10 mouse cellular contexts compared by ENCODE assay signal in the genomic region with DNA sequence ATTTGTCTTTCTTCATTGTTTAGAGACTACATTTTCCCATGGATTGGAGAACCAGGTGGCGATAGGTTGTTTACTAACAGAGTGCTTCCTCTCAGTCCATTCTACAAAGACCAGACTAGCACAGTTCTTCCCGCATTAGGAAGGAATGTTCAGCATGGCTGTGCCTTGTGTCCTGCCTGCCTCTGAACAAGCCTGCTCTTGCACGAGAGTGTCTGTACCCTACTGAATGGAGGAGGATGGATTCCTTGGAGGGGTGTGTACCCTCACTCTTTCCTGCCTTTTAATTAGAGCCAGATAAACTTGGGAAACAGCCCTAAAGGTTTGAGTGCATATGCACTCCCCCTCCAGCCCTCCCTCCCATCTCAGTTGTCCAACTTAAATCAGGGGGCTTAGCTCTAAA.
DNase-seq lines count a peak whose midpoint lies in the region; ATAC-seq and TF ChIP-seq lines count a peak whose summit lies in the region.
"Had no signal": no experiment of that assay in that cellular context is flagged by ENCODE, and none has a peak within 500 bp of the region (broad histone marks: within the 10 kb centered on the region; RNA-seq: fewer than 3 reads in every experiment).

No protein-coding gene starts in this region.

- TF ChIP-seq CTCF in kidney, postnatal 0 days (IDR thresholded peaks at IDR 0.05; ENCODE audit: low read depth): no peak

- no peak overlapping the region for H3K4me2 ChIP-seq in forebrain, embryonic 16.5 days (ENCODE audit: low read length)
- no peak overlapping the region for H3K4me2 ChIP-seq in forebrain, embryonic 12.5 days
- H3K4me2 ChIP-seq in kidney, postnatal 0 days (ENCODE audit: low read length): peak overlapping the region; percentile 59
- H3K4me2 ChIP-seq in embryonic facial prominence, embryonic 11.5 days (ENCODE audit: low read depth, low read length): peak overlapping the region; percentile 5; the same call in 1 of the 2 replicates

- H3K27ac ChIP-seq in forebrain, embryonic 16.5 days (ENCODE audit: low read length): no peak overlapping the region
- no peak overlapping the region for H3K27ac ChIP-seq in forebrain, embryonic 12.5 days
- H3K27ac ChIP-seq in kidney, postnatal 0 days: peak overlapping the region; percentile 43; the same call in 1 of the 2 replicates
- no peak overlapping the region for H3K27ac ChIP-seq in embryonic facial prominence, embryonic 11.5 days (replicated peaks; ENCODE audit: low read depth, low read length)

- peaks cover 9% of the 10 kb centered on the region for H3K4me1 ChIP-seq in forebrain, embryonic 16.5 days (replicated peaks; ENCODE audit: control insufficient read depth, insufficient read depth, low read length)
- peaks cover 30% of the 10 kb centered on the region for H3K4me1 ChIP-seq in forebrain, embryonic 12.5 days
- H3K4me1 ChIP-seq in kidney, postnatal 0 days (replicated peaks; ENCODE audit: insufficient read depth, low read length): peaks cover 42% of the 10 kb centered on the region
- peaks cover 5% of the 10 kb centered on the region; the same call in 1 of the 2 replicates for H3K4me1 ChIP-seq in embryonic facial prominence, embryonic 11.5 days (ENCODE audit: control insufficient read depth, insufficient read depth, low read length)

- H3K9ac ChIP-seq in forebrain, embryonic 16.5 days (replicated peaks; ENCODE audit: low read depth, low read length): no peak overlapping the region
- no peak overlapping the region for H3K9ac ChIP-seq in forebrain, embryonic 12.5 days
- H3K9ac ChIP-seq in kidney, postnatal 0 days (ENCODE audit: low read depth, low read length): no peak overlapping the region
- no peak overlapping the region for H3K9ac ChIP-seq in embryonic facial prominence, embryonic 11.5 days (replicated peaks; ENCODE audit: low read length)

- no peak for DNase-seq in kidney, postnatal 0 days (ENCODE audit: low spot score)
- DNase-seq in kidney, postnatal 10 days: no peak
- DNase-seq in embryonic facial prominence, embryonic 11.5 days (ENCODE audit: low spot score): peak; percentile 56
- DNase-seq in lung, postnatal 25 days (ENCODE audit: low spot score): peak; percentile 51
- no peak for DNase-seq in frontal cortex, postnatal 36 days (ENCODE audit: low spot score in 2 of 2)
- no peak for DNase-seq in right cerebral cortex, postnatal 10 days (ENCODE audit: low spot score in 2 of 2)
- DNase-seq: gastrocnemius, postnatal 10 days; kidney, adult 18-20 months had no signal

- no peaks in the 10 kb centered on the region for H3K27me3 ChIP-seq in forebrain, embryonic 16.5 days (replicated peaks; ENCODE audit: control insufficient read depth, insufficient read depth, low read length)
- H3K27me3 ChIP-seq in forebrain, embryonic 12.5 days: peaks cover 13% of the 10 kb centered on the region; the same call in 1 of the 2 replicates
- no peaks in the 10 kb centered on the region for H3K27me3 ChIP-seq in kidney, postnatal 0 days (ENCODE audit: insufficient read depth, low read length)
- no peaks in the 10 kb centered on the region for H3K27me3 ChIP-seq in embryonic facial prominence, embryonic 11.5 days (ENCODE audit: control insufficient read depth, insufficient read depth, low read length)

- H3K36me3 ChIP-seq in forebrain, embryonic 16.5 days (ENCODE audit: control insufficient read depth, insufficient read depth): no peaks in the 10 kb centered on the region; the same call in 1 of the 2 replicates
- H3K36me3 ChIP-seq in forebrain, embryonic 12.5 days (replicated peaks): peaks cover 8% of the 10 kb centered on the region; the same call in 1 of the 2 replicates
- peaks cover 8% of the 10 kb centered on the region for H3K36me3 ChIP-seq in kidney, postnatal 0 days (ENCODE audit: insufficient read depth, low read length)
- H3K36me3 ChIP-seq in embryonic facial prominence, embryonic 11.5 days (replicated peaks; ENCODE audit: control insufficient read depth, insufficient read depth, low read depth, low read length): peaks cover 3% of the 10 kb centered on the region; the same call in 1 of the 2 replicates

- ATAC-seq in forebrain, embryonic 16.5 days: 0 out of 2 replicates have a peak, but pooled peaks have one; percentile 49
- ATAC-seq in forebrain, embryonic 12.5 days (ENCODE audit: low FRiP score): no peak
- ATAC-seq in kidney, postnatal 0 days (replicated peaks; ENCODE audit: low FRiP score, low read depth): no peak
- peak; percentile 72 for ATAC-seq in embryonic facial prominence, embryonic 11.5 days (replicated peaks; ENCODE audit: insufficient number of reproducible peaks, low FRiP score, low TSS enrichment, low read depth)

- WGBS in forebrain, embryonic 16.5 days: 42% methylated on average over 3 of the region's 3 CpGs
- 45% methylated on average over 3 of the region's 3 CpGs for WGBS in forebrain, embryonic 12.5 days
- WGBS in kidney, postnatal 0 days: 30% methylated on average over 3 of the region's 3 CpGs
- WGBS in embryonic facial prominence, embryonic 11.5 days: 26% methylated on average over 3 of the region's 3 CpGs

- H3K9me3 ChIP-seq in forebrain, embryonic 16.5 days (ENCODE audit: control insufficient read depth, low read length): no peaks in the 10 kb centered on the region
- H3K9me3 ChIP-seq in forebrain, embryonic 12.5 days: no peaks in the 10 kb centered on the region
- no peaks in the 10 kb centered on the region for H3K9me3 ChIP-seq in kidney, postnatal 0 days (replicated peaks; ENCODE audit: low read length)
- no peaks in the 10 kb centered on the region for H3K9me3 ChIP-seq in embryonic facial prominence, embryonic 11.5 days (replicated peaks; ENCODE audit: control insufficient read depth, low read length)

- H3K4me3 ChIP-seq in forebrain, embryonic 16.5 days (replicated peaks; ENCODE audit: low read length): no peak overlapping the region
- no peak overlapping the region for H3K4me3 ChIP-seq in forebrain, embryonic 12.5 days (replicated peaks)
- H3K4me3 ChIP-seq in kidney, postnatal 0 days (replicated peaks; ENCODE audit: low read depth, low read length): peak overlapping the region; percentile 3; the same call in 1 of the 2 replicates
- no peak overlapping the region for H3K4me3 ChIP-seq in embryonic facial prominence, embryonic 11.5 days (ENCODE audit: low read depth, low read length)

Comparison
In these comparisons a context has a peak if more than half of its experiments do, and no peak if none do; other contexts are left out.
1. ATAC-seq: peak in forebrain, embryonic 16.5 days (single experiment) and embryonic facial prominence, embryonic 11.5 days (single experiment); none in forebrain, embryonic 12.5 days (single experiment) and kidney, postnatal 0 days (single experiment).
2. H3K4me2 ChIP-seq: peak in kidney, postnatal 0 days (single experiment) and embryonic facial prominence, embryonic 11.5 days (single experiment); none in forebrain, embryonic 16.5 days (single experiment) and forebrain, embryonic 12.5 days (single experiment).
3. DNase-seq: peak in embryonic facial prominence, embryonic 11.5 days (single experiment) and lung, postnatal 25 days (single experiment); none in kidney, postnatal 0 days (single experiment), kidney, postnatal 10 days (single experiment), frontal cortex, postnatal 36 days (0 of 2) and right cerebral cortex, postnatal 10 days (0 of 2).